Mouse (Mus musculus) embryo, embryonic 11 days (tissue): ENCODE data around the gene Abcb8.
A peak's percentile ranks its signal among the peaks of the same experiment; 100 is the strongest.

Source experiments
- DNase-seq: peaks from one replicate; pipeline ENCODE4 v3.0.0-alpha.2; 2015

The Abcb8 gene

DNA sequence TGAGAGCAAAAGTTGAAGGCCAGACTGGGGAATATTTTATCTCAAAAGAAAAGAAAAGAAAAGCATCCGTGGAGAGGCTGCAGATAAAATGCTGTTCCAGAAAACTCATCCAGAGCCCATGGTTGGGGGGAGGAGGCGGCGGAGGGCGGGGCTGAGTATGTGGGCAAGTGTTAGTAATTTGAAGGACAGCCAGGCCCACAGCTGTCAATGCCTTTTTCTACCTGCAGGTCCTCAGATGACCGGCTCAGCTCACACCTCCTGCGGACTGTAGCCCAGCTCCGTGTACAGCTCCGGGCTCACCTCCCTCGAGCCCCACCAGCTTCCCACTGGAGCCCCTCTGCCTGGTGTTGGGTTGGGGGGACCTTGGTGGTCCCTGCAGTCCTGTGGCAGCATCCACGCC, 6.2 kb downstream of the Abcb8 start:
- no peak for DNase-seq

DNA sequence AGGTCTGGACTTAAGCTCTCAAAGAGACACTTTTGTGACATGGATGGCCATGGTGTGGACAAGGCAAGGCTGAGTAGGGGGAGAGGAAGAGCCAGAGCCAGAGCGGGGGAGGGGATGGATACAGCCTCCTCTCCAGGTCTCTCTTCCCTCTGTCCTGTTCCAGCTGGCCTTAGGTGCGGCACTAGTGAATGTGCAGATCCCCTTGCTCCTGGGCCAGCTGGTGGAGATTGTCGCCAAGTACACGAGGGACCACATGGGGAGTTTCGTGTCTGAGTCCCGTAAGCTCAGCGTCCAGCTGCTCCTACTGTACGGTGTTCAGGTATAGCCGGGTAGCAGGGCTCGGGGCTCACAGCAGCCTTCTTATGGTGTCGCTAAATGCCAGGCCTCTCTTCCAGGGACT, 6.9 kb downstream of the Abcb8 start:
- DNase-seq: no peak

DNA sequence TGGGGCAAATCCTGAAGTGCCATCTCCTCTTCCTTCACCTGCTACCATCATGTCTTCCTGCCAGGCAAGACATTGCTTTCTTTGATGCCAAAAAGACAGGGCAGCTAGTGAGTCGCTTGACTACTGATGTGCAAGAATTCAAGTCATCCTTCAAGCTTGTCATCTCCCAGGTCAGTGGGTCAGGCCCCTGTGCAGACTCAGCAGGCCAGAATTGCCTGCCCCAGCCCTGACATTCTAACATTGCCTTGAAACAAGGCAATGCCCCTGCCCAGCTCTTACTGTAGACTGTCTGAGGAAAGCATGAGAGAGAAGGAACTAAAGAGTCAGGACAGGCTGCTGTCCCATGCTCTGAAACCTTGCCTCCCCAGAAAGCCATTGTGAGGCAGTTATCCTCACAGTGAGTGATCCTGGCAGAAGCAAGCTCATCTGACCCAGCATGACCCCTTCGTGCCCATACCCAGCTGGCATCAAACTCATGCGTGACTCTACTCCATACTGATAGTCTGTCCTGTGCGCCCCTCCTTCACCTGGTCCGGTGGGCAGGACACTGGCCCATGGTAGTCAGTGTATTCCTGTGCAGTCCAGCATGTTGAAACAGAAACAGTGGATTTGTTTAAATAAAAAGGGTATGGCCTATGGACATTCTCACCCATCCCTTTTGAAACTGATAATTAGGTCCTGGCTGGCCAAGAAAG, 7.6 kb downstream of the Abcb8 start:
- DNase-seq: no peak

DNA sequence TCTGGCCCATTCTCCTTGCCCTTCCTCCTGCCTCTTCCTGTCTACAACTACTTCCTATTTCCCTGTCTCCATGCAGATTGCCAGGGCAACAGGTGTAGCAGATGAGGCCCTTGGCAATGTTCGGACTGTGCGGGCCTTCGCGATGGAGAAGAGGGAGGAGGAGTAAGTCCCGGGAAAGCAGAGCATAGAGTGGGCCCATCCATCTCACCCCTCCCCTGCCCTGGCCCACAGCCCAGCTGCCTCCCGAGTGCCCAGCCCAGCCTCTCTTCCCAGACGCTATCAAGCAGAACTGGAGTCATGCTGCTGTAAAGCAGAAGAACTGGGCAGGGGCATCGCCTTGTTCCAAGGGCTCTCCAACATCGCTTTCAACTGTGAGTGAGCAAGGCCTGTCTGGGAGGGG, 8.5 kb downstream of the Abcb8 start:
- no peak for DNase-seq

DNA sequence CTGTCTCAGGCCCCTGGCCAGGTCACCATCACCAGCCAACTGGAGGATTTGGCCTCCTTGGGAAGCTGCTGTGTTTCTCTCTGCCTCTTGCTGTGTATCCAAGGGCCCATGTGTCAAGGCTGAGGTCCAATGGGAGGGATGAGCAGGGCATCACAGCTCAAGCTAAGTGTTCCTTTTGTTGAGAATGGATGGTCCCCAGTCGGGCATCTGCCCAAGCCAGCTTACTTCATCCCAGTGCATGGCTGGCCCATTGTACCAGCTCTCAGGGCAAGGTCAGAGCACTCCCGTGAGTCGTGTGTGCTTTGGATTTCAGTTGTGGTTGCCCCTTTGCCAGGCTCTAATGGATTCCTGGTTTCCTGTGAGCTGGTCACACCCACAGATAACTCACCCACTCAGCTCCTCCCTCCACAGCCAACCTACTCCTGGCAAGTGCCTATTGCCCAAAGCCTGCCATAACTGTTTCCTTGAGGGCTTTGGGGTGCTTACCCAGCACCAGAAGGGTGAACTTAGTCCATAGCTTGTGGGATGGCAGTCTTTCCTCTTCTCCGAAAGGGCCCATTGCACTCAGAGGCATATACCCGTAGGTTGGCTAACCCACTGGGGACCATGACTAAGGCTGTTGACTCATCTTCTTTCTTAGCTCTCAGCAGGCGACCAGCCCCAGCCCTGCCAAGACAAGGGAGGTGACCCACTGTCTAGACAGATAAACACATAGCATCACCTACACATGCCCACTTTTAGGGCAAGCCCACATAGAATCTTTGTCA, 11.3 kb downstream of the Abcb8 start:
- DNase-seq: no peak

DNA sequence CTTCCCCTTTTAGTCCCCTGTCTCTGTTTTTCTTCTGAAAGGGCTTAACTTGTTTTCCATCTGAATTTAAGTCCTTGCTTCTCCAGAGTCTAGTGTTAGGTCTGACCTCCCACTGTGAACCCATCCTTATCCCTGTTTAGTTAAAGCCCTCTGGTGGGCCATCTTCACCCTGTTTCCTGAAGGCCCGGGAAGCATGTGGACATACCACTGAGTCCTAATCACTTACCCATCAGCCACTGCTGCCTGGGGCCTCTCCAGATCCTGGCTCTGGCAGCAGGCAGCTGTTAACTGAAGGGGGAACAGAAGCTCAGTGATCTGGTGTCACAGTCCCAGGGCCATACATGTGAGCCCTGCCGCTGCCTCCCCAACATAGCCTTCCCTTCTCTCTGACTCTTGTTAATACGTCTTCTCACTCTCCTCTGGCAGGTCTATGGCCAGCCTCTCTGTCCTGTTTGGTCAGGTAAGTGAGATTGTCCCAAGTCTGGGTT, 12.0 kb downstream of the Abcb8 start:
- DNase-seq: no peak

DNA sequence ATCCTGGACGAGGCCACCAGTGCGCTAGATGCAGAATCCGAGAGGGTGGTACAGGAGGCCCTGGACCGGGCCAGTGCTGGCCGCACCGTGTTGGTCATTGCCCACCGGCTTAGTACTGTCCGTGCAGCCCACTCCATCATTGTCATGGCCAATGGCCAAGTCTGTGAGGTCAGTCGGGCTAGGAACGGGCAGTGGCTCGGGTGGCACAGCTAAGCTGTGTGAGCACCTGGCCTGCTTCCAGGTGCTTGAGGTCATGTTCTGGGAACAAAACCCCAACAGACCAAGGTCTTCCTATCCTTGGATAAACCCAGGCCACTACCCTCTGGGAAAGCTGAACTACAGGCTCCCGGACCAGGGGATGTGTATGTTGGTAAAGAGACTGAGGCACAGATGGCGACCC, 15.2 kb downstream of the Abcb8 start:
- no peak for DNase-seq

DNA sequence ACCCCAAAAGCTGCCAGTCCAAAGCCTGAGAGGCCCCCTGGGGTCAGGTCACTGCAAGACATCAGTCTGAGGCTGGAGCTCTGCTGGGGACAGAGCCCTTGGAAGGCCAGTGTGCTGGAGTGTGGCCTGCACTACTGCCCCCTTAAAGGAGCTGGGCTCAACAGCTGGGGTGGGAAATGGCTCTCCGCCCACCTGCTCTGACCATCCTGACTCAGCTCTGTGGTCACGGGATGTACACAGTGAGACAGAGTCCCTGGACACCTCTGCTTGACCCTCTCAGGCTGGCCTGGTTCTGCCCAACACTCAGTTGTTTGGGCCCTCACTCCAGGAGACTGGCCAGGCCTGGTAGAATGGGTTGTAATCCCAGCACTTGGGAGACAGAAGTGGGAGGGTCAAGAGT, 16.0 kb downstream of the Abcb8 start:
- DNase-seq: no peak

DNA sequence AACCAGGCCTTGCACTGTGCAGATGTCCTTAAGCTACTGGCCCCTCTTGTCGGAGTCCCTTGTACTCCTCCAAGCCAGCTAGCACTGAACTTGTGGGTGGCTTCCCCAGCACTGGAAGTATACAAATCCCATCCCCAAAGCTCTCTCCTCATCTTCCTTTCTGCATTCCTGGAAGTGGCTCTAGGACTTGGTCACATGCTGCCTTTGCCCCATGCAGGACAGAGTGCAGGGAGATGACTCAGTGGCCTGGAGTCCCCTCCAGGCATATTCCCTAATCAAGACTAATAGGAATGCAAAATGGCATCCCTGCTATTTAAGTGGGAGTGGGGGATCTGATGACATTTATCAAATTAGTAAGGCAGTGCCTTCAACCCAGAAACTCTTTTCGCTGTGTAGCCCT, 18.6 kb downstream of the Abcb8 start:
- no peak for DNase-seq

DNA sequence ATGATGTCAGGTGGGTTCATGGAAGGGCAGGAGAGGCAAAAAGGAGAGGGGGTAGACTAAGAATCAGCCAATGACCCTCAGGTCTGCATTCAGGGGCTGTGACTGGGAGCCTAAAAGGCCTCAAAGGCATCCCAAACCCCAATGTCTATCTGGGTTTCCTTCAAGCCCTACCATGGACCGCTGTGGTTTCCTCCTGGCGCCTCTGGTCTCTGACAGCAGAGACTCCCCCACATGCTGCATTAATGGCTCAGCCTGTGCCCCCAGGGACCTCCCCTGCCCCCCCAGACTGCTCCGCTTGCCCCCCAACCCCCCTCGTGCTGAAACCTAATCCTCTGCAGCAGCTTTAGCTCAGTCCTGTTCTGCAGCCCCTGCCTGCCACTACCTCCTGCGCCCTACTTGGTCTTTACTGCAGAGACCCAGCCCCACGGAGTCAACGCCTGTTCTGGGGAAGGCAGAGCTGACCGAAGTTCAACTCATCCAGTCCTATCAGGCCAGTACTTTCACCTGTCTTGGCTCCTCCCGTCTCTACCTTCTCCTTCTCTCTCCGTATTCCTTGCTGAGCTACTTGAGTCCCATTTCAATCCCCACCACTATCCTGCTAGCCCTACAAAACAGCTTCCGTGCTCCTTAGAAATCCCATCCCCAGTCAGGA, 19.7 kb downstream of the Abcb8 start, which contains the start of gene Asic3:
Gene Asic3, plus strand, starts transcription at position 351 of the 652 bp plus-strand sequence.
- peak; percentile 28 for DNase-seq

DNA sequence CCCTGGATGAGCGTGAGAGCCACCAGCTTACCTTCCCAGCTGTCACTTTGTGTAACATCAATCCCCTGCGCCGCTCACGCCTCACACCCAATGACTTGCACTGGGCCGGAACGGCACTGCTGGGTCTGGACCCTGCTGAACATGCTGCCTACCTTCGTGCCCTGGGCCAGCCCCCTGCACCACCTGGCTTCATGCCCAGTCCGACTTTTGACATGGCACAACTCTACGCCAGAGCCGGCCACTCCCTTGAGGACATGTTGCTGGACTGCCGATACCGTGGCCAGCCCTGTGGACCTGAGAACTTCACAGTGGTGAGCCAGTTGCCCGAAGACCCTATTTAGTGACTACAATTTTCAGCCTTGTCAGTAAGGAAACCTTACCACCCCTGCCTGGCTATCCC, 20.5 kb downstream of the Abcb8 start:
- no peak for DNase-seq

DNA sequence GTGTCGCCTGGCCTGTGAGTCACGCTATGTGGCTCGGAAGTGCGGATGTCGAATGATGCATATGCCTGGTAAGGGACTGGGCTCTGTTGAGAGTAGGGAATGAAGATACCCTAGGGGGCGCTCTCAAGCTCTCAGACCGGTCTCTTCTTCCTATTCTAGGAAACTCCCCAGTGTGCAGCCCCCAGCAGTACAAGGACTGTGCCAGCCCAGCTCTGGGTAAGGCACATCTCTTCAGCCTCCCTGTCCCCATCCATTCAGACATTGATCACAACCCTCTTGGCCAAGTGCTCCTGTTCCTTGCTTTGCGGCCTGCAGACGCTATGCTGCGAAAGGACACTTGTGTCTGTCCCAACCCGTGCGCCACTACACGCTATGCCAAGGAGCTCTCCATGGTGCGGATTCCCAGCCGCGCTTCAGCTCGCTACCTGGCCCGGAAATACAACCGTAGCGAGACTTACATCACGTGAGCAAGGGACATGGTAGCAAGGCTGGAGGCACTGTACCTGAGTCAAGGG, 22.8 kb downstream of the Abcb8 start:
- DNase-seq: peak; percentile 81

DNA sequence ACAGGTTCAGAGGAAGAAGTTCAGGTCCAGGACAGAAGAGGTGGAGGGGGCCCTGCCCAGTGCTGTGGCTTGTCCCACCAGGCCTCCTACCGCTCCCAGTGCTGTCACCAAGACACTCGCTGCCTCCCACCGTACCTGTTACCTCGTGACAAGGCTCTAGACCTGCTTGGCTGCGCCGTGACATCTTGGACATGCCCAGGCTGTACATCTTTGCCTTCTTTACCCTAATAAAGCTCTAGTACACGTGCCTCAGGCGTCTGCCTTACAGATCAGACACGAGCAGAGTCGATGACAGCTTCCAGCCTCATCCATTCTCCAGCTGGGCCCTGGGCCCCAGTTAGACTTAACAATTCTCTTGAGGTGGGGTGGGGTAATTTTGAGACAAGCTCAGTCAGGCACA, 24.1 kb downstream of the Abcb8 start:
- DNase-seq: no peak

DNA sequence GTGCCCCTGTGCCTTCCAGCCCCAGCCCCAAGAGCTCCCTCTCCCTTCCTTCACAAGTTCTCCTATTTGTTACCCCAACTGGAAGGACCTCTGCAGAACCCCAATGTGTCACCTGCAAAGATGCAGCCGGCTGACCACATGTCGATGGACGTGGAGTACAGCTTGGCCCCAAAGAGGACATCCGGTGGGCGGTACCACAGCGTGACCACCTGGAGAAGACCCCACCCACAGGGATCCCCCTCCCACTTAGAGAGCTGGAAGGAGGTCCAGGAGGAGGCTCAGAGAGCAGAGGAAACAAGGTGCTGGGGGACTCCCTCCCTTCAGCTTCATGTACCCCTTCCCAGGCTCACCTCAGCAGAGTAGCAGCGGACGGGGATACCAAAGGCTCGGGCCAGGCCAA, 26.9 kb downstream of the Abcb8 start:
- no peak for DNase-seq

DNA sequence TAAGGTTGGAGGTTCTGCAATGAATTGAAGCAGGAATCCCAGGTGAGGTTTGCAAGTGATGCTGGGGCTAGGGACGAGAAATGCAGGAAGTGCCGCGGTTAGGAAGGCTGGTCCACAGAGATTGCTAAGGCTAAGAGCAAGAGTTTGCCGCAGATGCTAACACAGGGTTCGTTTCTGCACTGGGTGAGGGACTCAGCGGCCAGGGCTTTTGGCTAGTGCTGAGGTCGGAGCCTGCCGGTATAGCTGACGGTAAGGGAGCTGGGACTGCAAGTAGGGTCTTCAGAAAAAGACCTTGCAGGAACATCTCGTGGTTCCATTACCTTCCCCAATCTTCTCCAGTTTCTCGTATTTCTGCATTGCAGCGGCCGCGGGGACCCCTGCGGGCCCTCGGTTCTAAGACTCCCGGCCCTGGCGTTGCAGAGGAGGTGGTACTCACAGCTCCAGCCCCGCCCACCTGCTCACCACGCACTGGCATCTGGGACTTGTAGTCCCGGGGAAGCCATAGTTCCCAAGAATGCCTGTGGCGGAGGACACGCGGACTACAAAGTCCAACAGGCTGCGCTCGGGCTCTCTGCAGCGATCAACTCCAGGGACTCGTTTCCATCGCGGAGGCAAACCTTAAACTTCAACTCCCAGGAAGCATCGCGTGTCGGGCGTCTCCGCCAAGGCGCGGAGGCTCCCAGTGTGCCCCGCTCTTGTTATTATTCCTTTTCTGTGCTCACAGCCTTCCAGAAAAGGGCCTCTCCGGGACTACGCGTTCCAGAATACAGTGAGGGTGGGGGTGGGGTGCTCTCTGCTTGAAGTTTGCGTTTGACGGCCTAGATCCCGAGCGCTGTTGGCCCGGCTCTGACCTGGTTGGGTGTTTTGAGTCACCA, 29.9 kb downstream of the Abcb8 start, which contains the start of the genes Cdk5 and Slc4a2:
Gene Cdk5, minus strand, starts transcription at position 402 of the 875 bp plus-strand sequence.
Gene Slc4a2, plus strand, starts transcription at position 709 of the 875 bp plus-strand sequence.
- DNase-seq: peak; percentile 100

DNA sequence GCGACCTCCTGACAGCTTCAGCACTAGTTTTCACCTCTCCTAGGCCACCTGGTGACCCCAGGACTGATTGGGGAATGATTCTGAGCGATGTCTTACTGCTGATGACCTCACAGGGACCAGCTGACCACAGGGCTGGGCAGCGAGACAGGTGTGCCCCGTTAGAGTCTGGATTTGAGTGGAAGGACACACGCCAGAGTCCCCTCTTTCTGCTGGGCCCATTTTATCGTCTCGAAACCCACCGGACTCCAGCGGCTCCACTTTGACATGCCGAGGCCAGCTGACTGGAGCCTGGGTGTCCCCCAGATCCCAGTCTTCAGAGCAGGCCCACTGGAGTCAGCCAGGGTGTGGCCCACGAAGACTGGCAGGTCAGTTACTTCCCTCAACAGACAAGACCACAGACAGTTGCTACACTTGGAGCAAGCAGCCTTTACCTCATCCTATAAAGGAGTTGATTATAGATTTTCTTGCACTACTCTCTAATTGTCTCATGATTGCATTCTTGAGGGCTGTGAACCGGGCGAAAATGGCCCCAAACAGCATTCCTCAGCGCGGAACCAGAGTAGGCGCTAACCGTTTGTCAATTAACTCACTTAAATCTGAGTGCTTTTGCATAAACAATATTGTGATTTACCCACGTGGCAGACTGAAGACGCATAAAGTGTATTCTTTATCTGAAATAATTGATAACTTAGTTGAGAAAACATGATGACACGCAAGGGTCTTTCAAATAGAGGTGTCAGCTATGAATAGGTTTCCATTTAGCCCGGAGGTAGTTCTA, 30.7 kb downstream of the Abcb8 start:
- peak; percentile 16 for DNase-seq

DNA sequence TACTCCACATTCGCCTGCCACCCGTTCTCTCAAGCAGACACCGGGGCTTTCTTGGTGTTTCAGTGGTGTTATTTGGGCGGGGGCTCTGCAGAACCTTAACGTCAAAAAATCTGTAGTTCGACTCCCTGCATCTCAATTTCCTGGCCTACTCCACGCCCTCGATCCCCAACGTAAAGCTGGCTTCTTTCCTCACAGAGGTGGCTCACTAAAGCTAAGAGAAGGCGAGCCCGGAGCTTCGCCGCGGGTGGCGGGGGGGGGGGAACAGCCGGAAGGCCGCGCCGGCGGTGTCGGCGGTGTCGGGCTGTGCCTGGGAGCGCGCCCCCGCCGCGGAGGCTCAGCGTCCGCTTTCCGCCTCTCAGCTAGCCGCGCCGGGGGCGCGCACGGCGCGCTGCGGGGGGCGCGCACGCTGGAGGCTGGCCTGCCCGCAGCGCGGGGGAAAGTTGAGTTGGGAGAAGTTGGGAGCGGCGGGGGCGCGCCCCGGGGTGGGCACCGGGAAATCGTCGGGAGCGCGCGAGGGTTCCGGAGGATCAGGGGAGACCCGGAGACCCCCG, 31.5 kb downstream of the Abcb8 start:
- peak; percentile 95 for DNase-seq

DNA sequence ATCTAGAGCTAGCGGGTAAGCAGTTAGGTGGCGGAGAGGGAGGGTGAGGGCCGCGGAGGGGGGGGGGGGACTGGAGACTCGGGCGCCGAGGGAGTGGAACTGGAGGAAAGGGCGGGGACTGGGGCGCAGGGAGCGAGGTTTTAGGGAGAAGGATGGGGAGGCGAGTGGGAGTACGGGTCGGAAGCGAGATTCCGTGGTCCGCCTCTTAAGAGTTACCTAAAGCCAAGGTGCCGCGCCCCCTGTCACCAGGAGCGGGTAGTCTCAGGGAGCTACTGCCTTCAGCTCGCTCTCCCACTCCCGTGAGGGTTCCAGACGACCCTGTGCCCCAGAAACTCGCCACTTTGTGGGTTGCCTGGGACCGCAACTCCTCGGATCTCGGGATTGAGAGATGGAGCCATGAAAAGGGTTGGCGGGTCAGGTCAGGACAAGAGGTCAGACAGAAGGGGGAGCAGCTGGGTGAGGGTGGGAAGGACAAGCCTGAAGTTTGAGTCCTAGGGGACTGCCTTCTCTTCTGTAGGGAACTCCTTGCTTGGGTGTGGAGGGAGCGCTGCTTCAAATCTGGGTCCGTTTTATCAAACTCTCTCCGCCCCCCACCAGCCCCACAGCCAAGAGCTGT, 32.1 kb downstream of the Abcb8 start:
- peak; percentile 72 for DNase-seq

DNA sequence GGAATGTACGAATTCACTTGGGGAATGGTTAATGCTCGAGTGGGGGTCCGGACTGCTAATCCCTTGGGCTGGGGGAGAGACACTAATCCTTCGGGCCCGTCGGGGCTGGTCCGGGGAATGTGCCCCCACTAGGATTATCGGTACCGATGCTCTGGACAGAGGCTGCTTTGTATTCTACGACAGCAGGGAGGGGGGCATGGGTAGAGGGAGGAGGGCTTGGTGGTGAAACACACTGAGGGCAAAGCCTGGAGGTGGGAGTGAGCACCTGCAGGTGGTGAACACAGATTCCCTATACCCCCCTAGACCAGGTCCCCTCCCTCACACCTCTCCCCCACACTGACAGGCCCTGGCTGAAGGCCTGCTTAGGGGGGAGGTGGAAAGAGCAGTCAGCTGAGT, 32.6 kb downstream of the Abcb8 start:
- DNase-seq: peak; percentile 41

DNA sequence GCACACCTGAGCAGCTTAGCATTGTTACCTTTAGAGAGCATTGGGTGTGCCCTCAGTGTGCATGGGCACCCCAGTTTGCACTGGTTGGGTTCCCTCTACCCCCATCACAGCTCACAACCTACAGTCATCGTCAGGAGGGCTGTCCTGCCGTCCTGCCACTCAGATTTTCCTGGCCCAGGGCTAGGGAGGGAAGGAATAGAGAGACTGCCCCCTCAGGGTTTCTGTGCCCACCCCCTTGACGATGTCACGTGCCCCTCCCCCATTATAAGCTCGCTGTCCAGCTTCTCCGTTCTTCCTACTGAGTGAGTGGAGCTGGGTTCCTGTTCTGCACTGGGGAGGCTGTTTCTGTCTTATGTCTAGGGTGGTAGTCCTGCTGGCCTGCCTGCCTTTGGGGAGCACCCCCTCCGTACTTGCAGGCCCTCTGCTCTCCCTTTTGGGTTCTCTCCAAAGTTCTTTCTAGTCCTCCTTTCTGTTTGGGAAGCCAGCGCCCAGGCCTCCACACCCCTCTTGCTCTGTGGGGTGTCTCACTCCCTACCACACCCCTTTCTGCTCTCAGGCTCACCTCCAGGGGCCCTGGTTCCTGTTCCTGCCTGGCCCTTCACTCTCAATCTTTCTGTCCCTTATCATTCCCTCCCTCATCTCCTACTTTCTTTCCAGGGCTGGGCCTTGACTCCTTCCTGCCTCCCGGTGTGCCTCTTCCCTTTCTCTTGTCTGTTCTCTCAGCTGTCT, 33.3 kb downstream of the Abcb8 start:
- DNase-seq: no peak
